Mouse (Mus musculus) inflammation-experienced regulatory T-cells, adult 6 months (primary cell): ENCODE measurements around the gene Ccdc138. TPM values are rescaled to one million over a fixed set of nuclear protein-coding genes. Genes with fewer than 3 reads are reported as not detected.

Source experiments
- ATAC-seq: one replicate; pipeline ENCODE4 v1.8.0; 2017
- polyA plus RNA-seq, 3 experiments: library from polyadenylated mRNA; unstranded; fragments of 100-300 nt; shearing (Covaris generic); gene quantifications; one replicate each; pipeline ENCODE4 v1.2.1; 2017

The Ccdc138 gene
- polyA plus RNA-seq, 3 experiments from 2014 or later = 2.2 to 5.1 (median 2.7) TPM

- ATAC-seq = no peak
These were observed 87.9 kb downstream of the Ccdc138 start for GRCm38 (mm10) chr10:58585427-58586223.

GRCm38 (mm10) chr10:58594486-58594885, 96.7 kb downstream of the Ccdc138 start:
- ATAC-seq = no peak

- ATAC-seq = no peak
These were observed 97.4 kb downstream of the Ccdc138 start for GRCm38 (mm10) chr10:58595197-58595596.

DNA sequence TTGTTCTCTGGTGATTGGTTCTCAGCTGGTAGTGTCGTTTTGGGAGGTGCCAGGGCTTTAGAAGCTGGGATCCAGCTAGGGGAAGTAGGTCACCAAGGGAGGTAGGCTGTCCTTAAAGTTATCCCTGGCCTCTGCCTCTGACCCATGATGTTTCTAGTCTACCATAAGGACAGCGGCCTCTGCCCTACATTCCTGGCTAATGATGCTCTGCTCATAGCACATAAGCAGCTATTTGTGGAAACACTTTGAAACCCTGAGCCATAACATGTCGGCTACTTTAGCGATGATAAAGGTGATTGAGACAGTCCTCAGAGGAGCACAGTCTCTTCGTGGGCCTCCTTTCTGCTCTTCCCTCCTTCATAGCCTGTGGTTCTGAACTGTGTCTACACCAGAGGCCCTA, 98.1 kb downstream of the Ccdc138 start:
- ATAC-seq = no peak

DNA sequence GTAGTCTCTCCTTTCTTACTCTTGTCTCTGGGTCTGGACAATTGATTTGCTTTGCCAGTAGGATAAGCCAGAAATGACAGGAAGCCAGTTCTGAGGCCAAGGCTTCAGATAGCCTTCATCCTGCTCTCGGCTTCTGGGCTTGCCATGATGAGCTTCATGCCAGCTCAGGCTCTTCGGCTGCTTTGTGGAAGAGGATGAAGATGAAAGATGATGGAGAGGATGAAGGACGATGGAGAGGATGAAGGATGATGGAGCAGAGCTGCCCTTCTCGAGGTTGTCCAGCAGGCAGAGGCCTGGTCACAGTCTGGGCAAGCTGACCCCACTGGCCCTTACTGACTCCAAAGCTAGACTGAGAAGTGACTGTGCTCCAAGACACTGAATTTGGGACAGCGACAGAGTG, 102.4 kb downstream of the Ccdc138 start:
- no peak for ATAC-seq

DNA sequence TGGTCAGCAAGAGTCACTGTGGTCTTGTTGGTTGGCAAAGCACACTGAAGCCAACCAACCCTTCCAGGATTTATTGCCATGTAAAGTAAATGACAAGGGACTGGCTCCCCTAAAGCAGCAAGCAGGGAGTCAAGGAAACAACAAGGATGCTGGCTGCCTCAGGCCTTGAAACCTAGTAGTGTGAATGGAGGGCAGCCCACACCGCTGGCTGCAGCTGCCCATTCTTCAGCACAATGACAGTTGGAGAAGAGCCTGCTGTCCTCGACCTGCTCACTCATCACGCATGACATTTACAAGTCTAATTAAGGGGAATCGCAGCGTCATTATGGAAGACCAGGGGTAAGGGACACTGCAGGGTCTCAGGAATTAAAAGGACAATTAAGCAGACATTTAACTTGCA, 103.2 kb downstream of the Ccdc138 start:
- ATAC-seq = no peak

DNA sequence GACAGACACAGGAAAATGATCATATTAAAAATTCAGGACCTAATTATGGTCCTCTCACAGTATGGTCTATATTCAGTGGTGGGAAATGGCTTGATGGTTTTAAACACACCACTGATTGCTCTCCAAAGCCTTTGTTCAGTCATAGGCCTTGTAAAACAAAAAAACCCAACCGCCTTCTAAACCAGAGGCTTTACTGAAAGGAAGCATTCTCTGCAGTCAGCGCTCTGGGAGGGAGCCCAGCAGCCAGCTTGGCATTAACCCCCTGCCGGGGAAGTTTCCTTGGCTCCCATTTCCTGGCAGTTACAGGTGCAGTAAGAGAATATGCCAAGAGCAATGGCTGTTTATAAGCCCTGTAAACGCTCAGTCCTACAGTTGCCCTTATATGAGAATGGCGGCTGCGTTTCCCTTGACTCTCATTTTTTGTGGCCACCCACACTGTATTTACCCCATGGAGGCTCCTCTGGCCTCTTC, 103.7 kb downstream of the Ccdc138 start:
- ATAC-seq = no peak

DNA sequence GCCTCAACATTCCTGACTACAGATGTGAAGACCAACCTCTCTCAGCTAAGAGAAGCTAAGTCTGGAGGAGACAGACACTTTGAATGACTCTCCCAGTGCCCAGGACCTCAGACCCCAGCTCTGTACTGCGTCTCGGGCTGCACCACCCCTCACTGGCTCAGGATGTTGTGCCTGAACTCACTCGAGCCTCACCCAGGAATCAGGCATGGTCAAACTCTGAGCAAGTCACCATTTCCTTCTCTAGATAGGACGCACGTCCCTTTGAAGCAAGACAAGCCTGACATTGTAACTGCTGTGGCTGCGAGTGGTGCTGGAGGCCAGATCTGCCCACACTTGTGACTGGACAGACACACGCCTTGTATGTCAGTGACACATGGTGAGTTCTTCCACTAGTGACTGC, 104.2 kb downstream of the Ccdc138 start:
- ATAC-seq = no peak

DNA sequence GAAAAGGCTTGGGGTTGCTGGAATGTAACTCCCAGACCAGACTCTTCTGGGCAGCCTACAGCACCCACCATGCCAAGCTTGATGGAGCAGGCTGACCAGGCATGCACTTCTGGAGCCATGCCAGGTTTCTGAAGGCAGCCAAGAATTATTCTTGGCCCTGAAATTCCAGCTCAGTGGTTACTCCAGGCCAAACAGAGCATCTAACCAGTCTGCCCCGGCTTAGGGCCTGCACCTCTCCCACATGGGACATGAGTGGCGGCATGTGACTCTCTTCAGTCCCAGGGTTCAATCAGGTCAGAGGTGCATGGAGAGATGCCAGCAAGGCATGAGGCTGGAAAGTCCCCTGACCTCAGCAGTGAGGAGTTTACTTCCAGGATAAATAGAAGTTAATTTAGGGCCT, 107.0 kb downstream of the Ccdc138 start:
- ATAC-seq = no peak

DNA sequence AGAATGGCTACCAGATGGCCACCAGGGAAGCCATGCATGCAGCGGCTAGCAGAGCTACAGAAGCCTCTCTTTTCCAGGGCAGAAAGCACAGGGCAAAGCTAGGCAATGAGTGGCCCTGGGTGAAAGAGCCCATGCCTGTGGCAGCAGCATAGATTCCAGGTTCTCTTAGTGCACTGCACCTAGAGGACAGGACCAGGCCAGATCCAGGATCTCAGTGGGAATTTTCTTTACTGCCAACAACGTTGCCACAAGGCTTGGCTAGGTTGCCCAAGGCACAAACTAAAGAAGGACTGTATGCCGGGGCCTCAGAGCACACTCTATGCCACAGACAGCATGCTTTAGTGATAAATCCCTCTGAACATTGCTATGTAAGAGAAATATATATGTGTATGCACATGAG, 108.6 kb downstream of the Ccdc138 start:
- no peak for ATAC-seq

- ATAC-seq = no peak
These were observed 111.1 kb downstream of the Ccdc138 start for GRCm38 (mm10) chr10:58608858-58609257.

- no peak for ATAC-seq
These were observed 112.9 kb downstream of the Ccdc138 start for GRCm38 (mm10) chr10:58610484-58611261.

DNA sequence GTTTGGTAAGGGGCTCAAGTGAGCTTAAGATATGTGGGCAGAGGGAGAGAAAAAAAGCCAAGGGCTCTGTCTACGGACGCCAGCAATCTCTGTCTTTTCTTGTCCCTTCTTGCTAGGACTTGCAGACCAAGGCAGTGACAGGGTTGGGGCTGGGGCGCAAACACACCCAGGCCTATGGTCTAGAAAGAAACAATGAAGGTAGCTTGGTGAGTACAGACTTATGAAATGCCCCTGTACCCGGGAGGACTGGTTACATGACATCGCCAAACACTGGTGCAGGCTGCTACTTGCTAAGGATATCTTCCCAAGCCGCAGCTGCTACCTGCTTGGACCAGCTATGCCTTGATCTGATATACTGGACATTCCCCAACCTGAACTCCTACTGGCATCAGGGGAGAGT, 116.9 kb downstream of the Ccdc138 start:
- no peak for ATAC-seq

DNA sequence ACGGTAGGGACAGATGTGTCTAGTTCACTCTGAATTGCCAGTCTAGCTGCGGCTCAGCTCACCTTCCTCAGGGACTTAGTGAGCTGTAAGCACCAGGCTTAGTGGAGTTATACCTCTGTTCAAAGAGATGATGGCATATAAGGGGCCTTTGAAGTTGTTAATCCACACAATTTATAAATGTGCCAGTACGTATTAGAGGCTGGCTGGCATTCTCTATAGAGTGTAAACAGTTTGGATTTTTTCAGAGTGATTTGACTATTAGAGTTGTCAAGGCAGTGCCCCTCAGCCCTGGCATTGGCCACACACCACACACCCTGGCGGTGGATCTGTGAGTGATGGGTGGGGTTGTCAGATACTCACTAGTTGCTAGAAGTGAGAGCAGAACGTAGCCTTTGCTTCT, 118.8 kb downstream of the Ccdc138 start:
- ATAC-seq = no peak

DNA sequence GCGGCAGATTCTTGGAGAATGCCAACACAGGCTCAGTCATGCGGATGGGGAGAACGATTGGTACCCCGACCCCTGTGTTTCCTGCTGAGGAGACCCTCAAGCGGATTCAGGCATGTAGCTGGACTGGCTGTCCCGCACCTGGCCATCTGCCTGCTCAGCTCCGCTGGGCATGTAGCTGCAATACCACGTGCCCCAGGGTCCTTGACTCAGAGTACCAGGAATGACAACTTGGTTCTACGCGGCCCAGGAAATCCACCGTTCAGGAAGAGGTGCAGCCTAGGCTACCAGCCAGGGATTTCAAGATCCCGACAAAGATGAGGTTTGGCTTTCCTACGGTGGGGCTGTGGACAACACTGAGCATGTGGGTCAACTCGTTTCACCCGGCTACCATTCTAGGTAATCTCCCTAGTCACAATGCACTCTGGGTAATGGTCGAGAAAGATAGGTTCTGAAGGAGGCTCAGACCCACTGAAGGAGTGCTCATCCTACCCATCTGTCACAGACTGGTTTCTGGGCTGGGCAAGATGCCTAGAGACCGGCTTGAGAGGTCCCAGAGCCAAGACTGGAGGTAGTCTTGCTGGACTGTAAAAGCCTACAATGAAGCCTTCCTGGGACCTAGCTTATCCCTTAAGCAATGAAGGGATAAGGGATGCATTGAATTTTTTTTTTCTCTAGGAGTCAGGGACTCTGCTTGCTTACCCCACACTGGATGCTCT, 120.9 kb downstream of the Ccdc138 start:
- no peak for ATAC-seq

DNA sequence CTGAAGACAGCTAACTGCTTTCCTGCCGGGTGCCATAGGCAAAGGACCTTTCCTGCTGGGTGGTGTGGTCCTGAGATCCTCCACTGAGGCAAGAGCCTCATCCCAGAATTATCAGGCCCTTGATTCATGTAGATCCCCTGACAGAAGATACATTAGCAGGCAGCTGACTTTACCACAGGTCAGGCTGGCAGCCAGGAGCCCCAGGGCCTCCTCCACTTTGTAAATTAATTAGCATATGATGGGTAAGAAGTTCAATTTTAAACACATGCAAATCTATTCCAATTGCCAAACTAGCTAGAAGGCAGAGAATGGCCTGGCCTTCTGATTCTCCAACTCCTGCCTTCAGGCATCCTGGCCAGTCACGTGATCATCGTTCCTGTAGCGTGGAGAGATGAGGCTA, 121.5 kb downstream of the Ccdc138 start:
- ATAC-seq = no peak

GRCm38 (mm10) chr10:58624848-58625711, 127.3 kb downstream of the Ccdc138 start:
- no peak for ATAC-seq

Other genes with a start within 250 kb of the Ccdc138 start
- gene Gcc2, start 242.5 kb upstream of the Ccdc138 start, polyA plus RNA-seq = 10 to 100 TPM; 70.3 to 85.0 (median 78.0) TPM
- 100 to 1,000 TPM in 2 of 3 experiments, 10 to 100 TPM in 1; 96.1 to 111 (median 106) TPM for gene Lims1, start 174.5 kb upstream of the Ccdc138 start, polyA plus RNA-seq
- 10 to 100 TPM; 23.6 to 27.6 (median 27.3) TPM for gene Ranbp2, start 51.0 kb upstream of the Ccdc138 start, polyA plus RNA-seq
- not detected for gene Edar, start 177.7 kb downstream of the Ccdc138 start, polyA plus RNA-seq
- gene Gm17542, start 220.3 kb downstream of the Ccdc138 start, polyA plus RNA-seq = not detected